Mouse (Mus musculus): ENCODE measurements at regions not wholly inside any gene's neighbourhood (a gene's known extent, or its start where the extent isn't known, plus 50 kb on each side); places are given as distances from the start of the nearest gene placed in this dataset.

- ATAC-seq (ENCODE audit: insufficient number of reproducible peaks, low FRiP score, low TSS enrichment), result no peak
These were observed 403.9 kb upstream of the Mef2c start for GRCm38 (mm10) chr13:83099908-83100307.

GRCm38 (mm10) chr13:83110610-83111009 lies 393.2 kb upstream of the Mef2c start:
- ATAC-seq (ENCODE audit: insufficient number of reproducible peaks, low FRiP score, low TSS enrichment), result no peak

GRCm38 (mm10) chr13:83111503-83111902 lies 392.3 kb upstream of the Mef2c start:
- peak; percentile 92 for ATAC-seq (ENCODE audit: insufficient number of reproducible peaks, low FRiP score, low TSS enrichment)

- ATAC-seq (ENCODE audit: insufficient number of reproducible peaks, low FRiP score, low TSS enrichment), result no peak
These were observed 391.5 kb upstream of the Mef2c start for GRCm38 (mm10) chr13:83112323-83112722.

GRCm38 (mm10) chr13:83112741-83113140 lies 391.1 kb upstream of the Mef2c start:
- peak; percentile 59; the same call in 1 of the 2 replicates for ATAC-seq (ENCODE audit: insufficient number of reproducible peaks, low FRiP score, low TSS enrichment)

GRCm38 (mm10) chr13:83113808-83114207 lies 390.0 kb upstream of the Mef2c start:
- ATAC-seq (ENCODE audit: insufficient number of reproducible peaks, low FRiP score, low TSS enrichment), result no peak

GRCm38 (mm10) chr13:83114401-83114800 lies 389.4 kb upstream of the Mef2c start:
- no peak for ATAC-seq (ENCODE audit: insufficient number of reproducible peaks, low FRiP score, low TSS enrichment)

- no peak for ATAC-seq (ENCODE audit: insufficient number of reproducible peaks, low FRiP score, low TSS enrichment)
These were observed 388.1 kb upstream of the Mef2c start for GRCm38 (mm10) chr13:83115691-83116090.

GRCm38 (mm10) chr13:83120343-83120742 lies 383.5 kb upstream of the Mef2c start:
- no peak for ATAC-seq (ENCODE audit: insufficient number of reproducible peaks, low FRiP score, low TSS enrichment)

- ATAC-seq (ENCODE audit: insufficient number of reproducible peaks, low FRiP score, low TSS enrichment), result no peak
These were observed 380.2 kb upstream of the Mef2c start for GRCm38 (mm10) chr13:83123596-83123995.

GRCm38 (mm10) chr13:83124651-83125050 lies 379.2 kb upstream of the Mef2c start:
- peak; percentile 36; the same call in 1 of the 2 replicates for ATAC-seq (ENCODE audit: insufficient number of reproducible peaks, low FRiP score, low TSS enrichment)

- no peak for ATAC-seq (ENCODE audit: insufficient number of reproducible peaks, low FRiP score, low TSS enrichment)
These were observed 377.4 kb upstream of the Mef2c start for GRCm38 (mm10) chr13:83126438-83126837.

- ATAC-seq (ENCODE audit: insufficient number of reproducible peaks, low FRiP score, low TSS enrichment), result no peak; the same call in 1 of the 2 replicates
These were observed 372.5 kb upstream of the Mef2c start for GRCm38 (mm10) chr13:83131129-83131981.

GRCm38 (mm10) chr13:83131982-83132354 lies 371.9 kb upstream of the Mef2c start:
- no peak for ATAC-seq (ENCODE audit: insufficient number of reproducible peaks, low FRiP score, low TSS enrichment)

- no peak for ATAC-seq (ENCODE audit: insufficient number of reproducible peaks, low FRiP score, low TSS enrichment)
These were observed 370.9 kb upstream of the Mef2c start for GRCm38 (mm10) chr13:83132671-83133638.

GRCm38 (mm10) chr13:83143316-83143715 lies 360.5 kb upstream of the Mef2c start:
- ATAC-seq (ENCODE audit: insufficient number of reproducible peaks, low FRiP score, low TSS enrichment), result no peak

- no peak for ATAC-seq (ENCODE audit: insufficient number of reproducible peaks, low FRiP score, low TSS enrichment)
These were observed 349.2 kb upstream of the Mef2c start for GRCm38 (mm10) chr13:83154626-83155124.

GRCm38 (mm10) chr13:83159969-83160368 lies 343.9 kb upstream of the Mef2c start:
- no peak for ATAC-seq (ENCODE audit: insufficient number of reproducible peaks, low FRiP score, low TSS enrichment)

GRCm38 (mm10) chr13:83162761-83163160 lies 341.1 kb upstream of the Mef2c start:
- no peak for ATAC-seq (ENCODE audit: insufficient number of reproducible peaks, low FRiP score, low TSS enrichment)

- ATAC-seq (ENCODE audit: insufficient number of reproducible peaks, low FRiP score, low TSS enrichment), result no peak
These were observed 328.7 kb upstream of the Mef2c start for GRCm38 (mm10) chr13:83175086-83175485.
